Mouse (Mus musculus) heart, adult 9 months (tissue): ENCODE data around the gene Gm4302.
"Not testable (repeated sequence)": the region's sequence is repeated elsewhere in the genome, so short reads cannot be mapped to it uniquely, and the experiment has no call there.

ENCODE experiments used
- DNase-seq, 2 experiments: peaks; one replicate each; pipeline ENCODE4 v3.0.0; 2022; ENCODE audit warnings: low spot score in 2 of 2

The Gm4302 gene

DNA sequence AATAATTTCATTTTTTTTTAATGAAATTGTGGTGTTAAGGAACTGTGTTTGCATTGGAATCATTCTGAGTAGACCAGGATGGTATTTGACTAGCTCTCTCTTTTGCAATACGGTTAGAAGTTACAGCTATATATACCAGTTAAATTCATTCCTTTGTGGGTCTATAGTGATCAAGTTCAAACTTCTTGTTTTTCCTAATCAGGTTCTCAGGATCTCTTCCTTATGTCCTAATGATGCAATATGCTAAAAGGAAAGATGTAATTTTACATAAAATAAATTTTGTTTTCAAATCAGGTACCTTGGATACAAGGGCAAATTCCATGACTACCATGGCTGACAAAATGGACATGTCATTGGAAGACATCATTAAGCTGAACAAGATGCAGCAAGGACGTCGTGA lies at the start of gene Gm4302:
Gene Gm4302 (plus strand): TSS at position 301 of the 400 bp plus-strand sequence.
- DNase-seq, result not testable (repeated sequence)

GRCm38 (mm10) chr10:100296105-100296504 lies 44.5 kb upstream of the Gm4302 start:
- no peak for DNase-seq

DNA sequence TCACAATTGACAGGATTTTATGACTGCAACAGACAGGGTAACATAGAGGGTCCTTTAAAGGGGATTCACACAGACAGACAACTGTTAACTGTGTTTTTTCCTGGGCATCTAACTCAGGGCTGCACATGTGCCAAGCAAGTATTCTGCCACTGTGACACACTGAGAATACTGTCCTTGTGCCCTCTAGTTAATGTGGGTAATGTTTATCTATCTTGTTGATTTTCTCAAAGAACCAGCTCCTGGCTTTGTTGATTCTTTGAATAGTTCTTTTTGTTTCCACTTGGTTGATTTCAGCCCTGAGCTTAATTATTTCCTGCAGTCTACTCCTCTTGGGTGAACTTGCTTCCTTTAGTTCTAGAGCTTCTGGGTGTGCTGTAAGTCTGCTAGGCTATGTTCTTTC lies 40.5 kb upstream of the Gm4302 start:
- DNase-seq, result not testable (repeated sequence)

- DNase-seq, result not testable (repeated sequence)
These were observed 5.3 kb upstream of the Gm4302 start, which contains the start of gene Gm4301 for GRCm38 (mm10) chr10:100335376-100335775. Gm4301 (plus strand) TSS chr10:100335676.

DNA sequence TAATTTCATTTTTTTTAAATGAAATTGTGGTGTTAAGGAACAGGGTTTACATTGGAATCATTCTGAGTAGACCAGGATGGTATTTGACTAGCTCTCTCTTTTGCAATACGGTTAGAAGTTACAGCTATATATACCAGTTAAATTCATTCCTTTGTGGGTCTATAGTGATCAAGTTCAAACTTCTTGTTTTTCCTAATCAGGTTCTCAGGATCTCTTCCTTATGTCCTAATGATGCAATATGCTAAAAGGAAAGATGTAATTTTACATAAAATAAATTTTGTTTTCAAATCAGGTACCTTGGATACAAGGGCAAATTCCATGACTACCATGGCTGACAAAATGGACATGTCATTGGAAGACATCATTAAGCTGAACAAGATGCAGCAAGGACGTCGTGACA lies 5.0 kb downstream of the Gm4302 start, which contains the start of gene Gm4303:
Gene Gm4303 (plus strand): TSS at position 301 of the 400 bp plus-strand sequence.
- not testable (repeated sequence) for DNase-seq

DNA sequence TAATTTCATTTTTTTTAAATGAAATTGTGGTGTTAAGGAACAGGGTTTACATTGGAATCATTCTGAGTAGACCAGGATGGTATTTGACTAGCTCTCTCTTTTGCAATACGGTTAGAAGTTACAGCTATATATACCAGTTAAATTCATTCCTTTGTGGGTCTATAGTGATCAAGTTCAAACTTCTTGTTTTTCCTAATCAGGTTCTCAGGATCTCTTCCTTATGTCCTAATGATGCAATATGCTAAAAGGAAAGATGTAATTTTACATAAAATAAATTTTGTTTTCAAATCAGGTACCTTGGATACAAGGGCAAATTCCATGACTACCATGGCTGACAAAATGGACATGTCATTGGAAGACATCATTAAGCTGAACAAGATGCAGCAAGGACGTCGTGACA lies 10.2 kb downstream of the Gm4302 start, which contains the start of gene Gm4305:
Gene Gm4305 (plus strand): TSS at position 301 of the 400 bp plus-strand sequence.
- DNase-seq, result not testable (repeated sequence)

DNA sequence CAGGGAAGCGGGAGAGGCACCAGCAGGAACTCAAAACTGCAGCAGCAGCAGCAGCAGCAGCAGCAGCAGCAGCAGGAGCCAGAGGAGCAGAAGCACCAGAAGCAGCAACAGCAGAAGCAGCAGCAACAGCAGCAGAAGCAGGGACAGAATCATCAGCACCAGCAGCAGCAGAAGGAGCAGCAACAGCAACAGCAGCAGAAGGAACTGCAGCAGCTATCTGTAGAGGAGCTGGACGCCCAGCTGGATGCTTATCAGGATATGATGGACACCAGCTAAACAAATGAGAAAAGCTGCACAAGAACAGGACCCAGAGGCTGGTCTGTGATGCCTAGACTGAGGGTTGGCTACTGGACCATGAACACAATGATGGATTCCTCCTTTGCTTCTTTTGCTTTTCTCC lies 16.2 kb downstream of the Gm4302 start:
- DNase-seq, result peak in 1 of 2 experiments; percentile 1

- DNase-seq, result not testable (repeated sequence)
These were observed 20.4 kb downstream of the Gm4302 start, which contains the start of gene Gm4307 for GRCm38 (mm10) chr10:100361038-100361437. Gm4307 (plus strand) TSS chr10:100361338.

DNA sequence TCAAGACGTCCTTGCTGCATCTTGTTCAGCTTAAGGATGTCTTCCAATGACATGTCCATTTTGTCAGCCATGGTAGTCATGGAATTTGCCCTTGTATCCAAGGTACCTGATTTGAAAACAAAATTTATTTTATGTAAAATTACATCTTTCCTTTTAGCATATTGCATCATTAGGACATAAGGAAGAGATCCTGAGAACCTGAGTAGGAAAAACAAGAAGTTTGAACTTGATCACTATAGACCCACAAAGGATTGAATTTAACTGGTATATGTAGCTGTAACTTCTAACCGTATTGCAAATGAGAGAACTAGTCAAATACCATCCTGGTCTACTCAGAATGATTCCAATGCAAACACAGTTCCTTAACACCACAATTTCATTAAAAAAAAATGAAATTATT lies 41.8 kb downstream of the Gm4302 start, which contains the start of gene Gm4312:
Gene Gm4312 (minus strand): TSS at position 101 of the 400 bp plus-strand sequence.
- not testable (repeated sequence) for DNase-seq
